Mouse (Mus musculus) left cerebral cortex, adult 11 months (tissue): ENCODE measurements at regions not wholly inside any gene's neighbourhood (a gene's known extent, or its start where the extent isn't known, plus 50 kb on each side); places are given as distances from the start of the nearest gene placed in this dataset.
A peak's percentile ranks its signal among the peaks of the same experiment; 100 is the strongest.
"Not testable (repeated sequence)": the region's sequence is repeated elsewhere in the genome, so short reads cannot be mapped to it uniquely, and the experiment has no call there.

Source experiments
- DNase-seq: peaks from one replicate; pipeline ENCODE4 v3.0.0; 2022; ENCODE audit warnings: low spot score

- no peak for DNase-seq
Measured at GRCm38 (mm10) chr5:26573446-26573845, 243.6 kb upstream of the Dpp6 start.

GRCm38 (mm10) chr5:26586108-26586507, 230.9 kb upstream of the Dpp6 start:
- DNase-seq = no peak

- DNase-seq = no peak
Measured at GRCm38 (mm10) chr5:26590886-26591285, 226.1 kb upstream of the Dpp6 start.

- DNase-seq = no peak
Measured at GRCm38 (mm10) chr5:26592341-26592740, 224.7 kb upstream of the Dpp6 start.

GRCm38 (mm10) chr5:26597991-26598390, 219.0 kb upstream of the Dpp6 start:
- no peak for DNase-seq

GRCm38 (mm10) chr5:26619272-26619671, 197.7 kb upstream of the Dpp6 start:
- no peak for DNase-seq

- DNase-seq = no peak
Measured at GRCm38 (mm10) chr5:26622116-26622515, 194.9 kb upstream of the Dpp6 start.

GRCm38 (mm10) chr5:26671478-26671877, 145.5 kb upstream of the Dpp6 start:
- no peak for DNase-seq

GRCm38 (mm10) chr5:26689775-26690174, 127.2 kb upstream of the Dpp6 start:
- no peak for DNase-seq

GRCm38 (mm10) chr5:26691121-26691520, 125.9 kb upstream of the Dpp6 start:
- no peak for DNase-seq

- no peak for DNase-seq
Measured at GRCm38 (mm10) chr5:26692013-26692412, 125.0 kb upstream of the Dpp6 start.

GRCm38 (mm10) chr5:26703621-26704020, 113.4 kb upstream of the Dpp6 start:
- not testable (repeated sequence) for DNase-seq

GRCm38 (mm10) chr5:26707661-26708060, 109.3 kb upstream of the Dpp6 start:
- DNase-seq = peak; percentile 42

- DNase-seq = no peak
Measured at GRCm38 (mm10) chr5:26724491-26724890, 92.5 kb upstream of the Dpp6 start.

- no peak for DNase-seq
Measured at GRCm38 (mm10) chr5:26725953-26726352, 91.0 kb upstream of the Dpp6 start.

GRCm38 (mm10) chr5:26751196-26751595, 65.8 kb upstream of the Dpp6 start:
- DNase-seq = not testable (repeated sequence)

GRCm38 (mm10) chr5:26751601-26752305, 65.2 kb upstream of the Dpp6 start:
- not testable (repeated sequence) for DNase-seq

GRCm38 (mm10) chr5:26754129-26754528, 62.9 kb upstream of the Dpp6 start:
- not testable (repeated sequence) for DNase-seq
